Mouse (Mus musculus) neural tube, embryonic 12.5 days (tissue): Measurements from ENCODE around the gene Mmp7. TPM values are rescaled to one million over a fixed set of nuclear protein-coding genes. Genes with fewer than 3 reads are reported as not detected.

Experiments used
- ATAC-seq: fragments of 200-750 bp; cut with Nextera tagmentation; 2 replicates; pipeline ENCODE4 v1.8.0; 2017; ENCODE audit warnings: low read depth, mild to moderate bottlenecking, moderate TSS enrichment, moderate library complexity; ENCODE audit not compliant: low FRiP score
- H3K27ac ChIP-seq: fragments of 300-500 bp; sonication (generic); 2 replicates; pipeline ENCODE4 v1.5.1; 2016
- H3K27me3 ChIP-seq: fragments of 300-500 bp; sonication (generic); replicated peaks from 2 replicates; pipeline ENCODE4 v1.6.1; 2016; ENCODE audit warnings: mild to moderate bottlenecking
- H3K36me3 ChIP-seq: fragments of 300-500 bp; sonication (generic); 2 replicates; pipeline ENCODE4 v1.6.1; 2016; ENCODE audit warnings: mild to moderate bottlenecking
- H3K4me1 ChIP-seq: fragments of 300-500 bp; sonication (generic); 2 replicates; pipeline ENCODE4 v1.6.1; 2016
- H3K4me2 ChIP-seq: fragments of 300-500 bp; sonication (generic); replicated peaks from 2 replicates; pipeline ENCODE4 v1.6.1; 2016; ENCODE audit warnings: mild to moderate bottlenecking
- H3K4me3 ChIP-seq: fragments of 300-500 bp; sonication (generic); 2 replicates; pipeline ENCODE4 v1.5.1; 2016
- H3K9ac ChIP-seq: fragments of 300-500 bp; sonication (generic); 2 replicates; pipeline ENCODE4 v1.6.1; 2016; ENCODE audit warnings: mild to moderate bottlenecking
- H3K9me3 ChIP-seq: fragments of 300-500 bp; sonication (generic); 2 replicates; pipeline ENCODE4 v1.6.1; 2016; ENCODE audit warnings: mild to moderate bottlenecking
- WGBS: fragments of 180-500 bp; shearing (Covaris S2); methylation state at CpG from one replicate; pipeline ENCODE4 v1.1.7; 2016; 5-methylcytosine and 5-hydroxymethylcytosine counted together
- polyA plus RNA-seq: library from polyadenylated mRNA; unstranded; fragments of >200 nt; fragmentation: Nextera tagmentation; extraction: Ambion mirVana; gene quantifications from 2 replicates; pipeline ENCODE4 v1.2.1, GENCODE M21; 2016

The Mmp7 gene
- polyA plus RNA-seq, 1 experiment from 2014 or later = not detected

DNA sequence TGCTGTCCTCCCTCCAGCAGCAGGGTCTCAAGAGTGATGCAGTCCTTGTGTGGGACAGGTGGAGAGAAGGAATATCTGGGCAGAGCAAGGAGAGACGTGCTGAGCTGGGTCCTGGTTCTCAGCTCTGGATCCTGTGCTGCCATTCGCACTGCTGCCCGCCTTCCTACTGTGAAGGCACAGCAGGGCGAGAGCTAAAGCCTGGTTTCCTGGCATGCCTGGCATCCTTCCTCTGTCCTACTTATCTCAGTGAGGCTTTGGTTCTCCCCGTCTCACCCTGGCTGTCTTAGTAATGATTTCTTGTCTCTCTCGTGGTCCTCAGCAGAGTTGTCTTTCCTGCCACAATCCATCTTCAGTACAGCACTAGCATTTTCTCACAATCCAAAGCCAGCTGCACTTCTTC is 2.1 kb upstream of the Mmp7 start:
- Histone ChIP-seq H3K36me3 (no peaks in the 10 kb centered on the region), H3K27ac (no peak overlapping the region), H3K4me1 (no peaks in the 10 kb centered on the region), H3K9me3 (no peaks in the 10 kb centered on the region), H3K9ac (no peak overlapping the region), H3K4me3 (no peak overlapping the region), H3K4me2 (no peak overlapping the region), H3K27me3 (no peaks in the 10 kb centered on the region)
- no peak for ATAC-seq
- WGBS = 66% methylated on average over 6 of the region's 6 CpGs

DNA sequence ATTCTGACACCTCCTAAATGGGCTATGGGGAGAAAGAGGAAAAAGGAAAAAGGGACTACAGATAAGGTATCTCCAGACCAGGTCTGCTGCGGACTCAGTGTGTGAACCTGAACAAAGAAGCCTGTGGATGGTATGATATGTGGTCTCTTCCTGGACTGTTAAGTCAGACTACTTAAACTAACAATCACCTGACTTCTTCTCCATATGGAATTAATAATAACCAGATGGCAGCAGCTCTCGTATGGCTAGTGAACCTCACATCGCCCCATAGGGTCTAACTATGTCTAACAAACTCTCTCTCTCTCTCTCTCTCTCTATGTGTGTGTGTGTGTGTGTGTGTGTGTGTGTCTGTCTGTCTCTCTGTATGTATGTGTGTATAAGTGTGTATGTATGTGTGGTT is 2.1 kb downstream of the Mmp7 start:
- no peak overlapping the region for H3K27ac ChIP-seq
- WGBS = 86% methylated on average over 3 of the region's 3 CpGs
- no peak overlapping the region for H3K4me3 ChIP-seq
- no peak overlapping the region for H3K9ac ChIP-seq
- no peak overlapping the region for H3K4me2 ChIP-seq
- H3K36me3 ChIP-seq = no peaks in the 10 kb centered on the region
- H3K27me3 ChIP-seq = no peaks in the 10 kb centered on the region
- no peaks in the 10 kb centered on the region for H3K4me1 ChIP-seq
- ATAC-seq = no peak
- H3K9me3 ChIP-seq = no peaks in the 10 kb centered on the region

GRCm38 (mm10) chr9:7695646-7696045 is 3.8 kb downstream of the Mmp7 start:
- Histone ChIP-seq H3K4me3 (no peak overlapping the region), H3K36me3 (no peaks in the 10 kb centered on the region), H3K27me3 (no peaks in the 10 kb centered on the region), H3K9ac (no peak overlapping the region), H3K4me1 (no peaks in the 10 kb centered on the region), H3K9me3 (no peaks in the 10 kb centered on the region), H3K4me2 (no peak overlapping the region), H3K27ac (no peak overlapping the region)
- no peak for ATAC-seq
- 94% methylated on average over 3 of the region's 3 CpGs for WGBS

DNA sequence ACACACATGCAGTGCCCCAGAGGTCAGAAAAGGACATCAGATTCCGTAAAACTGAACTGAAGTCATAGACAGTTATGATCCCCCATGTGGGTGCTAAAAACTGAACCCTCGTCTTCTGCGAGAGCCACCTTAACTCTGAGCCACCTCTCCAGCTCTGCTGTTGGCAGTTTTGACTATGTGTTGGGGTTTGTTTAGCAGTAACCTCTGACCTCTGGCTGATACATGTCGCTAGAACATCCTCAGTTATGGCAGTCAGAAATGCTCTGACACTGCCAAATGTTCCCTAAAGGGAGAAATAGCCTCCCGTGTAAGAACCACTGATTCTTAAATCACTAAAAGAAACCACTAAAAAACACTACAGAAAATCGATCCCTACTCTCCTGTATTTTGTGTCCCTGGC is 16.8 kb downstream of the Mmp7 start:
- Histone ChIP-seq H3K9me3 (no peaks in the 10 kb centered on the region), H3K4me2 (no peak overlapping the region), H3K4me1 (no peaks in the 10 kb centered on the region), H3K36me3 (no peaks in the 10 kb centered on the region), H3K27ac (no peak overlapping the region), H3K4me3 (no peak overlapping the region), H3K9ac (no peak overlapping the region), H3K27me3 (no peaks in the 10 kb centered on the region)
- WGBS = 82% methylated on average over 6 of the region's 6 CpGs
- ATAC-seq = no peak

DNA sequence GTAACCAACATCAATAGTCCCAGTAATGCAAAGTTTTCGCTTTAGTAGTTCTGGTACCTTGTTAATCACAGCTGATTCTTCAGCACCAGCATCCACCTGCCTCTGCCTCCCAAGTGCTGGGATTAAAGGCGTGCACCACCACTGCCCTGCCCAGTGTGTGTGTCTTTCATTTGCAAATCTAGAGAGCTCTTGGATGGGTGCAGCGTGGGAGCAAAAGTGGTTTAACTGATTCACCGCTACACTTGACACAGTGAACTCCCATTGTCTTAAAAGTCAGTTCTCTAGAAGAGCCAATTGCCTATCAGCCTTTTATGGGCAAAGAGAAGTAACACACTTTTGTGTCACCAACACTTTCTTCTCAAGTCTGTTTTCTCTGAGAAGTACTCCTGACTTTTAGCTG is 19.3 kb downstream of the Mmp7 start:
- H3K4me3 ChIP-seq = no peak overlapping the region
- no peak overlapping the region for H3K27ac ChIP-seq
- no peaks in the 10 kb centered on the region for H3K27me3 ChIP-seq
- H3K36me3 ChIP-seq = no peaks in the 10 kb centered on the region
- H3K9me3 ChIP-seq = no peaks in the 10 kb centered on the region
- H3K9ac ChIP-seq = no peak overlapping the region
- 78% methylated on average over 4 of the region's 4 CpGs for WGBS
- H3K4me2 ChIP-seq = no peak overlapping the region
- no peak for ATAC-seq
- H3K4me1 ChIP-seq = no peaks in the 10 kb centered on the region

DNA sequence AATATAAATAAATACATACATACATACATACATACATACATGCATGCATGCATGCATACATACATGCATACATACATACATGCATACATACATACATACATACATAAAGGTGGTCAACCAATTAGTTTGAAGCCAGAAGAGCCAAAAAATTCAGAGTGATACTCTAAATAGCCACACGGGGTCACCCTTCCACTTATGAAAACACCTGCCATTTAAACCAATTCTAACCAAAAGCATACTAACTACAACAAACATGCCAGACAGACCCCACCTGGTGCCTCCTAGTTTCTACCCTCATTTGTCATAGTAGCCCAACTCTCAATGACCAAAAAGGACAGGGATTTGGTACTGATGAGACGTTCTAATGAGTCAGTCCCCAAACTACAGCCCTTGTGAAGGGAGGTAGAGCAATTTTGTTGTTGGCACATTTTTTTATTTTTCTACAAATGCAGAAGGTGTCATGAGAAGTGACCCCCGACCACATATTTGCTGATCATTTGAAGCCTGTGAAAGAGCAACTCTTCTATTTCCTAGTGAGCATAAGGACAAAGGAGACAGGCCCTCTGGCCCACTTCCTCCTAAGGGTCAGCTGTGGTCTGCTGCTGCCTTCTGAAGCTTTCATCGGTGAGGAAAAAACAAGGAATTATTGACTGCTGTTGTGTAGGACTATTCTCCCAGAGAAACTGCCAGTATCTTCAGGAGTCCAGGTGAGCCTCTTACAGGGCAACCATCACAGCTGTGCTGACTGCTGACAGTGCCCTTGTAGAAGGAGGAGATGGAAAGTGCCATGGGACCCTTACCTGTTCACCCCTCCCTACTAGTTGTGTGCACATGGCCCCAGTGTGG is 22.4 kb downstream of the Mmp7 start:
- no peak overlapping the region for H3K4me2 ChIP-seq
- WGBS = 43% methylated on average over 4 of the region's 4 CpGs
- no peaks in the 10 kb centered on the region for H3K9me3 ChIP-seq
- H3K4me3 ChIP-seq = no peak overlapping the region
- H3K4me1 ChIP-seq = no peaks in the 10 kb centered on the region
- H3K9ac ChIP-seq = no peak overlapping the region
- H3K27ac ChIP-seq = no peak overlapping the region
- H3K27me3 ChIP-seq = no peaks in the 10 kb centered on the region
- no peaks in the 10 kb centered on the region for H3K36me3 ChIP-seq
- ATAC-seq = peak; percentile 74

DNA sequence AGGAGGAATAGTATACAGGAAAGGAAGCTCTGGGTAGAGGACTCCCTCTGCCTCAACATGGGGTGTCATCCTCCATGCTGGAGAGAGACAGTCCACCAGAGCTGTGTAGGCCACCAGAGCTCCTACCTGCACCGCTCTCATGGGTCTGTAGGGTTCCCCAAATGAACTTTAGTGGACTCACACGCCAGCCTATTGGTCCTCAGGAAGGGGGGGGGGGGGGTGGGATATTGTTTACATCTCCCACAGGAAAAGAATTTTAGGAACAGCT is 23.0 kb downstream of the Mmp7 start:
- H3K9ac ChIP-seq = no peak overlapping the region
- ATAC-seq = peak; percentile 61; the same call in 1 of the 2 replicates
- no peaks in the 10 kb centered on the region for H3K36me3 ChIP-seq
- no peaks in the 10 kb centered on the region for H3K27me3 ChIP-seq
- 72% methylated on average over 2 of the region's 2 CpGs for WGBS
- H3K4me2 ChIP-seq = no peak overlapping the region
- no peak overlapping the region for H3K4me3 ChIP-seq
- no peaks in the 10 kb centered on the region for H3K4me1 ChIP-seq
- no peaks in the 10 kb centered on the region for H3K9me3 ChIP-seq
- H3K27ac ChIP-seq = no peak overlapping the region

- no peaks in the 10 kb centered on the region for H3K27me3 ChIP-seq
- no peaks in the 10 kb centered on the region for H3K9me3 ChIP-seq
Observed at GRCm38 (mm10) chr9:7721543-7721942, 29.7 kb downstream of the Mmp7 start.

GRCm38 (mm10) chr9:7728997-7729396 is 37.1 kb downstream of the Mmp7 start:
- 85% methylated on average over 4 of the region's 4 CpGs for WGBS

More at GRCm38 (mm10) chr9:7721543-7721942, 29.7 kb downstream of the Mmp7 start:
- no peak for ATAC-seq
- 95% methylated on average over 1 of the region's 1 CpGs for WGBS
- Histone ChIP-seq H3K4me1 (no peaks in the 10 kb centered on the region), H3K27ac (no peak overlapping the region), H3K36me3 (no peaks in the 10 kb centered on the region), H3K9ac (no peak overlapping the region), H3K4me2 (no peak overlapping the region), H3K4me3 (no peak overlapping the region)

GRCm38 (mm10) chr9:7742696-7743095 is 50.8 kb downstream of the Mmp7 start:
- Histone ChIP-seq H3K27ac (no peak overlapping the region), H3K9me3 (no peaks in the 10 kb centered on the region), H3K4me2 (no peak overlapping the region), H3K9ac (no peak overlapping the region), H3K4me3 (no peak overlapping the region), H3K36me3 (no peaks in the 10 kb centered on the region), H3K27me3 (no peaks in the 10 kb centered on the region), H3K4me1 (no peaks in the 10 kb centered on the region)
- WGBS = 88% methylated on average over 1 of the region's 1 CpGs
- ATAC-seq = no peak

More at GRCm38 (mm10) chr9:7728997-7729396, 37.1 kb downstream of the Mmp7 start:
- no peak overlapping the region for H3K27ac ChIP-seq
- no peak overlapping the region for H3K4me2 ChIP-seq
- H3K36me3 ChIP-seq = no peaks in the 10 kb centered on the region
- H3K9ac ChIP-seq = no peak overlapping the region
- H3K9me3 ChIP-seq = no peaks in the 10 kb centered on the region
- H3K4me3 ChIP-seq = no peak overlapping the region
- H3K27me3 ChIP-seq = no peaks in the 10 kb centered on the region
- H3K4me1 ChIP-seq = no peaks in the 10 kb centered on the region
- ATAC-seq = no peak

DNA sequence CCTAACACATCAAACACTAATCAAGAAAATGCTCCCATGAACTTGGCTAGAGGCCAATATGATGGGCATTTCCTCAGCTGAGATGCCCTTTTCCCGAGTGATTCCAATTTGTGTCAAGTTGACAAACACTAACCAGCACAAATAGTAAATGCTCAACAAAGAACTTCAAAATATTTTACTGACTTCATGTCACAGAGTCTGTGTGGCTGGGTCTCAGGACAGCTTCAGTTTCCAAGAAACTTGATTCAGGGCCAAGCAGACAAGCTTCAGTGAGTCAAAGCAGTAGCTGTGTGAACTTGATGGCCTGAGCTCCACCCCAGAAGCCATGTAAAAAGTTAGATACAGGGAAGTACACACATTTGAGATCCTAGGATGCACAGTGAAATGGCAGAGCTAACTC is 52.3 kb downstream of the Mmp7 start:
- ATAC-seq = no peak
- WGBS = 81% methylated on average over 1 of the region's 1 CpGs

DNA sequence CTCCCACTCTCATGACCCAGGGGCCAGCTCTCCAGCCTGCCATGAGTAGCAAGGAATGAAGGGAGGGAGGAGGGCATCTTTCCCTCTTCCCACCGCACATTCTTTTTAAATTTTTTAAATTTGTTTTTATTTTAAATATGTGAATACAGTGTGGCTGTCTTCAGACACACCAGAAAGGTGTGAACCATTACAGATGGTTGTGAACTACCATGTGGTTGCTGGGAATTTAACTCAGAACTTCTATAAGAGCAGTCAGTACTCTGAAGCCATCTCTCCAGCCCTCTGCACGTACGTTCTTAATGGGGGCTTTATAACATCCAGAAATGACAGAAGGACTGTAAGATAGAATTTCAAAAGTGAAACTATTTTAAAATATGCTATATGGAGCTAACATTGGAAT is 57.0 kb downstream of the Mmp7 start:
- no peaks in the 10 kb centered on the region for H3K27me3 ChIP-seq
- 90% methylated on average over 3 of the region's 3 CpGs for WGBS

More for the DNA sequence above, 52.3 kb downstream of the Mmp7 start:
- H3K27me3 ChIP-seq = no peaks in the 10 kb centered on the region
- no peak overlapping the region for H3K27ac ChIP-seq
- no peak overlapping the region for H3K9ac ChIP-seq
- no peaks in the 10 kb centered on the region for H3K36me3 ChIP-seq
- no peaks in the 10 kb centered on the region for H3K9me3 ChIP-seq
- H3K4me1 ChIP-seq = no peaks in the 10 kb centered on the region
- no peak overlapping the region for H3K4me3 ChIP-seq
- no peak overlapping the region for H3K4me2 ChIP-seq

More for the DNA sequence above, 57.0 kb downstream of the Mmp7 start:
- Histone ChIP-seq H3K4me1 (no peaks in the 10 kb centered on the region), H3K9ac (no peak overlapping the region), H3K4me3 (no peak overlapping the region), H3K27ac (no peak overlapping the region), H3K9me3 (no peaks in the 10 kb centered on the region), H3K4me2 (no peak overlapping the region), H3K36me3 (no peaks in the 10 kb centered on the region)
- no peak for ATAC-seq
